Mouse (Mus musculus) heart, embryonic 11.5 days (tissue): ENCODE measurements at regions not wholly inside any gene's neighbourhood (a gene's known extent, or its start where the extent isn't known, plus 50 kb on each side); places are given as distances from the start of the nearest gene placed in this dataset.

Source experiments
- ATAC-seq: fragments of 200-750 bp; cut with Nextera tagmentation; replicated peaks from 2 replicates; pipeline ENCODE4 v1.8.0; 2017; ENCODE audit warnings: moderate library complexity; ENCODE audit not compliant: insufficient number of reproducible peaks, low FRiP score, low TSS enrichment
- H3K27ac ChIP-seq: fragments of 300-500 bp; sonication (generic); 2 replicates; pipeline ENCODE4 v1.5.1; 2014; ENCODE audit warnings: mild to moderate bottlenecking, low read depth, low read length
- H3K27me3 ChIP-seq: fragments of 300-500 bp; sonication (generic); 2 replicates; pipeline ENCODE4 v1.6.1; 2014; ENCODE audit warnings: mild to moderate bottlenecking, low read length, mixed read lengths; ENCODE audit not compliant: control insufficient read depth, insufficient read depth
- H3K36me3 ChIP-seq: fragments of 300-500 bp; sonication (generic); 2 replicates; pipeline ENCODE4 v1.6.1; 2014; ENCODE audit warnings: mild to moderate bottlenecking, low read length, moderate library complexity, mixed read lengths; ENCODE audit not compliant: control insufficient read depth, insufficient read depth
- H3K4me1 ChIP-seq: fragments of 300-500 bp; sonication (generic); 2 replicates; pipeline ENCODE4 v1.6.1; 2014; ENCODE audit warnings: low read length; ENCODE audit not compliant: control insufficient read depth, insufficient read depth
- H3K4me2 ChIP-seq: fragments of 300-500 bp; sonication (generic); 2 replicates; pipeline ENCODE4 v1.6.1; 2014; ENCODE audit warnings: mild to moderate bottlenecking, moderate library complexity
- H3K4me3 ChIP-seq: fragments of 300-500 bp; sonication (generic); 2 replicates; pipeline ENCODE4 v1.5.1; 2014; ENCODE audit warnings: low read depth, low read length
- H3K9ac ChIP-seq: fragments of 300-500 bp; sonication (generic); 2 replicates; pipeline ENCODE4 v1.6.1; 2014; ENCODE audit warnings: mild to moderate bottlenecking, low read depth, low read length, moderate library complexity
- H3K9me3 ChIP-seq: fragments of 300-500 bp; sonication (generic); replicated peaks from 2 replicates; pipeline ENCODE4 v1.6.1; 2016; ENCODE audit warnings: low read length; ENCODE audit not compliant: control insufficient read depth
- WGBS: fragments of 180-500 bp; shearing (Covaris S2); extraction: QIAGEN DNeasy Blood & Tissue Kit; methylation state at CpG from one replicate; pipeline ENCODE4 v1.1.7; 2014; ENCODE audit not compliant: insufficient replicate concordance; 5-methylcytosine and 5-hydroxymethylcytosine counted together

- Histone ChIP-seq H3K4me1 (no peaks in the 10 kb centered on the region), H3K27ac (no peak overlapping the region), H3K9me3 (0 out of 2 replicates have a peak, but pooled peaks cover 2% of the 10 kb centered on the region), H3K9ac (no peak overlapping the region), H3K4me3 (no peak overlapping the region), H3K27me3 (no peaks in the 10 kb centered on the region), H3K4me2 (no peak overlapping the region), H3K36me3 (no peaks in the 10 kb centered on the region)
- 79% methylated on average over 3 of the region's 3 CpGs for WGBS
- ATAC-seq: no peak
Measured at GRCm38 (mm10) chr1:77754326-77754725, 239.4 kb upstream of the Epha4 start.

- Histone ChIP-seq H3K4me2 (no peak overlapping the region), H3K4me3 (no peak overlapping the region), H3K27me3 (no peaks in the 10 kb centered on the region), H3K9me3 (no peaks in the 10 kb centered on the region), H3K27ac (no peak overlapping the region), H3K4me1 (no peaks in the 10 kb centered on the region), H3K9ac (no peak overlapping the region), H3K36me3 (no peaks in the 10 kb centered on the region)
- WGBS: 57% methylated on average over 2 of the region's 2 CpGs
- ATAC-seq: no peak
Measured at GRCm38 (mm10) chr1:77748483-77749465, 233.9 kb upstream of the Epha4 start.

- 89% methylated on average over 10 of the region's 10 CpGs for WGBS
Measured at GRCm38 (mm10) chr1:77732099-77732498, 217.2 kb upstream of the Epha4 start.

GRCm38 (mm10) chr1:77727561-77727960 is 212.7 kb upstream of the Epha4 start:
- Histone ChIP-seq H3K9me3 (no peaks in the 10 kb centered on the region), H3K4me3 (no peak overlapping the region), H3K27ac (no peak overlapping the region), H3K27me3 (no peaks in the 10 kb centered on the region), H3K9ac (no peak overlapping the region), H3K36me3 (no peaks in the 10 kb centered on the region), H3K4me1 (no peaks in the 10 kb centered on the region), H3K4me2 (no peak overlapping the region)
- no peak for ATAC-seq
- WGBS: 88% methylated on average over 2 of the region's 2 CpGs

More at GRCm38 (mm10) chr1:77732099-77732498, 217.2 kb upstream of the Epha4 start:
- no peaks in the 10 kb centered on the region for H3K9me3 ChIP-seq
- no peak overlapping the region for H3K9ac ChIP-seq
- H3K27me3 ChIP-seq: no peaks in the 10 kb centered on the region
- H3K36me3 ChIP-seq: no peaks in the 10 kb centered on the region
- H3K4me3 ChIP-seq: no peak overlapping the region
- no peaks in the 10 kb centered on the region for H3K4me1 ChIP-seq
- no peak for ATAC-seq
- H3K4me2 ChIP-seq: no peak overlapping the region
- no peak overlapping the region for H3K27ac ChIP-seq

- Histone ChIP-seq H3K9ac (no peak overlapping the region), H3K4me1 (no peaks in the 10 kb centered on the region), H3K9me3 (no peaks in the 10 kb centered on the region), H3K4me2 (no peak overlapping the region), H3K27ac (no peak overlapping the region), H3K4me3 (no peak overlapping the region), H3K36me3 (no peaks in the 10 kb centered on the region), H3K27me3 (no peaks in the 10 kb centered on the region)
- 86% methylated on average over 8 of the region's 8 CpGs for WGBS
- ATAC-seq: no peak
Measured at GRCm38 (mm10) chr1:77723246-77723645, 208.4 kb upstream of the Epha4 start.

GRCm38 (mm10) chr1:77720859-77721258 is 206.0 kb upstream of the Epha4 start:
- WGBS: 84% methylated on average over 1 of the region's 1 CpGs

GRCm38 (mm10) chr1:77713001-77713400 is 198.1 kb upstream of the Epha4 start:
- Histone ChIP-seq H3K9ac (no peak overlapping the region), H3K27me3 (no peaks in the 10 kb centered on the region), H3K4me2 (no peak overlapping the region), H3K9me3 (no peaks in the 10 kb centered on the region), H3K36me3 (no peaks in the 10 kb centered on the region), H3K27ac (no peak overlapping the region), H3K4me1 (no peaks in the 10 kb centered on the region), H3K4me3 (no peak overlapping the region)
- ATAC-seq: no peak
- 52% methylated on average over 2 of the region's 2 CpGs for WGBS

More at GRCm38 (mm10) chr1:77720859-77721258, 206.0 kb upstream of the Epha4 start:
- Histone ChIP-seq H3K9ac (no peak overlapping the region), H3K36me3 (no peaks in the 10 kb centered on the region), H3K4me1 (no peaks in the 10 kb centered on the region), H3K4me2 (no peak overlapping the region), H3K27ac (no peak overlapping the region), H3K27me3 (no peaks in the 10 kb centered on the region), H3K4me3 (no peak overlapping the region), H3K9me3 (no peaks in the 10 kb centered on the region)
- ATAC-seq: no peak

- WGBS: 24% methylated on average over 14 of the region's 14 CpGs
- no peak overlapping the region for H3K27ac ChIP-seq
- H3K27me3 ChIP-seq: no peaks in the 10 kb centered on the region
- H3K9me3 ChIP-seq: no peaks in the 10 kb centered on the region
- no peak overlapping the region for H3K9ac ChIP-seq
- no peaks in the 10 kb centered on the region for H3K36me3 ChIP-seq
- H3K4me2 ChIP-seq: peak overlapping the region; percentile 47
- no peak for ATAC-seq
- H3K4me3 ChIP-seq: no peak overlapping the region
- no peaks in the 10 kb centered on the region for H3K4me1 ChIP-seq
Measured at GRCm38 (mm10) chr1:77708202-77709020, 193.5 kb upstream of the Epha4 start.
